Mouse (Mus musculus) myocyte (in vitro differentiated cells): ENCODE results near the gene Mettl27. TPM values are rescaled to one million over a fixed set of nuclear protein-coding genes. Genes with fewer than 3 reads are reported as not detected.

ENCODE experiments used
- H3K27me3 ChIP-seq: one replicate; pipeline ENCODE4 v1.6.1; 2011; ENCODE audit not compliant: control insufficient read depth, insufficient read depth, insufficient read length
- H3K36me3 ChIP-seq: one replicate; pipeline ENCODE4 v1.6.1; 2011; ENCODE audit not compliant: control insufficient read depth, insufficient read depth
- H3K4me2 ChIP-seq: one replicate; pipeline ENCODE4 v1.6.1; 2011; ENCODE audit warnings: low read depth, control low read depth
- H3K4me3 ChIP-seq: one replicate; pipeline ENCODE4 v1.5.1; 2011; ENCODE audit warnings: mild to moderate bottlenecking, control low read depth, moderate library complexity
- H3K79me2 ChIP-seq: one replicate; pipeline ENCODE4 v1.6.1; 2011; ENCODE audit not compliant: control insufficient read depth, insufficient read depth
- H3ac ChIP-seq: one replicate; pipeline ENCODE4 v1.6.1; 2011; ENCODE audit not compliant: control insufficient read depth, insufficient read length
- CEBPB ChIP-seq: IDR thresholded peaks from 2 replicates; pipeline ENCODE4 v1.6.1; 2011; ENCODE audit warnings: mild to moderate bottlenecking, moderate library complexity; ENCODE audit not compliant: poor library complexity, insufficient read depth, severe bottlenecking
- E2F4 ChIP-seq: IDR thresholded peaks from one replicate; pipeline ENCODE4 v1.6.1; 2011; ENCODE audit warnings: mild to moderate bottlenecking, control low read depth, moderate library complexity; ENCODE audit not compliant: insufficient read depth
- MAX ChIP-seq: IDR thresholded peaks from one replicate; pipeline ENCODE4 v1.6.1; 2011; ENCODE audit warnings: low read depth, mild to moderate bottlenecking, control low read depth
- MYOD1 ChIP-seq, 3 experiments: IDR thresholded peaks; one replicate each; pipeline ENCODE4 v1.6.1; 2011; ENCODE audit warnings: control low read depth in 2 of 3, low read depth in 2 of 3, mild to moderate bottlenecking in 2 of 3, moderate library complexity in 1 of 3; ENCODE audit not compliant: insufficient read length in 2 of 3, control insufficient read depth in 1 of 3
- MYOG ChIP-seq, 3 experiments: IDR thresholded peaks; one replicate each; pipeline ENCODE4 v1.6.1; 2011; ENCODE audit warnings: control low read depth in 2 of 3, low read depth in 2 of 3, mild to moderate bottlenecking in 2 of 3; ENCODE audit not compliant: insufficient read length in 2 of 3, control insufficient read depth in 1 of 3, insufficient read depth in 1 of 3
- POLR2A ChIP-seq: IDR thresholded peaks from one replicate; pipeline ENCODE4 v1.6.1; 2011; ENCODE audit warnings: low read depth, mild to moderate bottlenecking, control low read depth, moderate library complexity; ENCODE audit not compliant: insufficient read length
- POLR2AphosphoS2 ChIP-seq: IDR thresholded peaks from one replicate; pipeline ENCODE4 v1.6.1; 2011; ENCODE audit warnings: low read depth, control low read depth; ENCODE audit not compliant: insufficient read length
- REST ChIP-seq: IDR thresholded peaks from one replicate; pipeline ENCODE4 v1.6.1; 2011; ENCODE audit warnings: mild to moderate bottlenecking, control low read depth, moderate library complexity; ENCODE audit not compliant: insufficient read depth, insufficient read length
- SRF ChIP-seq: IDR thresholded peaks from one replicate; pipeline ENCODE4 v1.6.1; 2011; ENCODE audit warnings: low read depth; ENCODE audit not compliant: control insufficient read depth, insufficient read length
- TCF12 ChIP-seq: IDR thresholded peaks from one replicate; pipeline ENCODE4 v1.6.1; 2011; ENCODE audit warnings: mild to moderate bottlenecking, control low read depth; ENCODE audit not compliant: poor library complexity, insufficient read depth, severe bottlenecking
- TCF3 ChIP-seq: IDR thresholded peaks from one replicate; pipeline ENCODE4 v1.6.1; 2011; ENCODE audit warnings: low read depth, control low read depth; ENCODE audit not compliant: insufficient read length
- USF1 ChIP-seq: IDR thresholded peaks from one replicate; pipeline ENCODE4 v1.6.1; 2011; ENCODE audit warnings: low read depth, mild to moderate bottlenecking, control low read depth, moderate library complexity
- polyA plus RNA-seq: library from polyadenylated mRNA; unstranded; fragments of >200 nt; fragmentation: generic; extraction: Trizol; gene quantifications from one replicate; pipeline ENCODE4 v1.2.1, GENCODE M21; 2012; ENCODE audit warnings: missing spikeins

Gene Mettl27
- polyA plus RNA-seq, 1 experiment = 9.1 TPM

DNA sequence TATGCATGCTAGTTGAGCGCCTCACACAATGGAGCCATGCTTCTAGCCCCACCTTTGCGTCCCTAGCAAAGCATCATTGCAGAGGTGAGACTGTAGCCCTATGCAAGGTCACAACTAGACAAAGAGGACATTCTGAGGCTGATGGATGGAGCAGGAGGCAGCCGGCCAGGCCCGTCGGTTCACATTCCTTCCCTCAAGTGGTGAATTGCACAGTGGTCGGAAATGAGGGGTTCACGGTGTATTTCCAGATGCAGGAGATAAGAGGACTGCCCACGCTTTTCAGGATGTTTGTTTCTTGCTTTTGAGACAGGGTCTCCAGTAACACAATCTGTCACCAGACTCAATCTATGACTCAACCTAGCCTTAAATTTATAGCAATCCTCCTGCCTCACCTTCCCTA, 38.5 kb downstream of the Mettl27 start:
- H3K4me2 ChIP-seq = no peak overlapping the region
- H3K4me3 ChIP-seq = no peak overlapping the region
- TF ChIP-seq TCF12 = no peak
- H3K27me3 ChIP-seq = peaks cover 21% of the 10 kb centered on the region
- H3ac ChIP-seq = no peak overlapping the region
- no peaks in the 10 kb centered on the region for H3K36me3 ChIP-seq
- H3K79me2 ChIP-seq = no peaks in the 10 kb centered on the region

DNA sequence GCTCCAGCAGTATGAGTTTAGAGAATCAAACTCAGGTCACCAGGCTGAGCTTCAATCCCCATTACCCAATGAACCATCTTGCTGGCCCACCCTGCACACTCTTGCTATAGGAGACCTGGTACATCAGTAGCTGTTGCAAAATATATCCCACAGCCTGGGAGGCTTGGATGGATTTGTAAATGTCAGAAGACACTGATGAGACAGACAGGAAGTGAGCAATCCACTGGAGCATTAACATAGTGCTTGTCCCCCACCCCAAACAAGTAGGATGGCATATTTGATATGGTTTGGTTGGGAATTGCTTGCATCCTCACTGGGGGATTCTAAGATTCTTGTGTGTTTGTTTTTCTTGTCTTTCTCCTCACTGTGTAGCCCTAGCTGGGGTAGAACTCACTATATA, 40.9 kb downstream of the Mettl27 start:
- no peak overlapping the region for H3K4me2 ChIP-seq
- no peaks in the 10 kb centered on the region for H3K79me2 ChIP-seq
- H3K36me3 ChIP-seq = no peaks in the 10 kb centered on the region
- peaks cover 17% of the 10 kb centered on the region for H3K27me3 ChIP-seq
- no peak overlapping the region for H3ac ChIP-seq
- no peak overlapping the region for H3K4me3 ChIP-seq
- TF ChIP-seq E2F4 (no peak), REST (no peak), TCF12 (no peak), CEBPB (no peak), SRF (no peak), POLR2A (no peak), POLR2AphosphoS2 (no peak), MYOD1 (IDR thresholded peaks at IDR 0.05; ENCODE audit: control insufficient read depth in 1 of 3, insufficient read length in 2 of 3, low read depth in 2 of 3) (no peak), TCF3 (no peak), MAX (no peak), MYOG (IDR thresholded peaks at IDR 0.05; ENCODE audit: control insufficient read depth in 1 of 3, insufficient read depth in 1 of 3, insufficient read length in 2 of 3, low read depth in 2 of 3) (no peak), USF1 (no peak)

DNA sequence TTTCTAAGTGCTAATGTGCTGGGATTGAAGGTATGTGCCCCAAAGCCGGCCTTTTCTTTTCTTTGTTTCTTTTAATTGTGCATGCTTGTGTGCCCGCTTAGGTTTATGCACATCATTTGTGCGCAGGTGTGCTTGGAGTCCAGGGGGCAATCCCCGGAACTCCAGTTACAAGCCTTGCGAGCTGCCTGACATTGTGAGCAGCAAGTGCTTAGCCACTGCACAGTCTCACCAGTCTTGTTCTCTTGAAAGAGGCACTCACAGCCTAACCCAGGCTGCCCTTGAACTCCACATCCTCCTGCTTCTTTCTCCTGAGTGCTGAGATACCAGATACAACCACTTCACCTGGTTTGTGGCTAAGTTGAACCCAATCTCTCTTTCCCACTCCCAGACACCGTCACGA, 41.4 kb downstream of the Mettl27 start:
- Histone ChIP-seq H3ac (no peak overlapping the region), H3K4me3 (no peak overlapping the region), H3K79me2 (no peaks in the 10 kb centered on the region), H3K4me2 (no peak overlapping the region), H3K36me3 (no peaks in the 10 kb centered on the region), H3K27me3 (peaks cover 14% of the 10 kb centered on the region)
- TF ChIP-seq TCF12 (no peak), POLR2AphosphoS2 (no peak), MAX (no peak), MYOD1 (IDR thresholded peaks at IDR 0.05; ENCODE audit: control insufficient read depth in 1 of 3, insufficient read length in 2 of 3, low read depth in 2 of 3) (no peak), TCF3 (no peak), MYOG (IDR thresholded peaks at IDR 0.05; ENCODE audit: control insufficient read depth in 1 of 3, insufficient read depth in 1 of 3, insufficient read length in 2 of 3, low read depth in 2 of 3) (no peak), POLR2A (no peak), REST (no peak), USF1 (no peak), SRF (no peak), E2F4 (no peak), CEBPB (no peak)

DNA sequence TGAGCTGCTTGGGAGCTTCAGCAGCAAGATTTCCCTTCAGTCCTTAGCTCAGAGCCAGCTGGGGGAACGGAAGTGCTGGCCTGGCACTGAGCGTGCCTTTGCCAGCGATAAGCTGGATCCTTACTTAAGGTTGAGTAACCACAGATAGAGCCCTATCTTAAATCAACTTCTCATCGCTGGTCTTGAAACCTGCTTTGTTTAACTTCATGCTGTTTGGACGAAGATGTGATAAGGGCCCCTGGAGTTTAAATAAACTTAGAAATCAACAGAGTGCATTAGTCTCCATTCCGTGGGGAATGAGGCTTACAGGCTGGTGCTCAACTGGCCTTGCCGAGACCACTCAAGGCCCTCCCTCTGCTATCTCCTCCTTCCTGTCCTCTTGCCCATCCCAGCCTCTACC, 42.1 kb downstream of the Mettl27 start:
- Histone ChIP-seq H3K27me3 (peaks cover 8% of the 10 kb centered on the region), H3K79me2 (no peaks in the 10 kb centered on the region), H3ac (no peak overlapping the region), H3K4me2 (no peak overlapping the region), H3K36me3 (no peaks in the 10 kb centered on the region), H3K4me3 (no peak overlapping the region)
- no peak for TF ChIP-seq MYOG (IDR thresholded peaks at IDR 0.05; ENCODE audit: control insufficient read depth in 1 of 3, insufficient read depth in 1 of 3, insufficient read length in 2 of 3, low read depth in 2 of 3)

DNA sequence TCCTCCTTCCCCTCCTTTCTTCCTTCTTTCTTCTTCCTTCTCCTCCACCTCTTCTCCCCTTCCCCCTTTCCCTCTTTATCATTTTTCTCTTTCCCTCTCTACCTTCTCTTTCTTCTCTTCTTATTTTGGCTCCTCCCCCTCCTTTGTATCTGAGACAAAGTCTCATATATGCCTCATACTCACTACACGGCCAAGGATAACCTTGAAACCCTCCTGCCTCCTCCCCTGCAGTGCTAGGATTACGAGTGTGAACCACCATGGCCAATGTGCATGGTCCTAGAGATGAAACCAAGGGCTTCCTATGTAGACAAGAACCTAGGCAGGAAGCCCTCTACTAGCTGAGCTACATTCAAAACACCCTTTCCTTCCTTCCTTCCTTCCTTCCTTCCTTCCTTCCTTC, 42.8 kb downstream of the Mettl27 start:
- TF ChIP-seq SRF (no peak), REST (no peak), E2F4 (no peak), CEBPB (no peak), MYOG (IDR thresholded peaks at IDR 0.05; ENCODE audit: control insufficient read depth in 1 of 3, insufficient read depth in 1 of 3, insufficient read length in 2 of 3, low read depth in 2 of 3) (no peak), TCF12 (no peak), POLR2A (no peak), TCF3 (no peak), POLR2AphosphoS2 (no peak), MAX (no peak), USF1 (no peak), MYOD1 (IDR thresholded peaks at IDR 0.05; ENCODE audit: control insufficient read depth in 1 of 3, insufficient read length in 2 of 3, low read depth in 2 of 3) (no peak)
- Histone ChIP-seq H3K79me2 (no peaks in the 10 kb centered on the region), H3K27me3 (peaks cover 5% of the 10 kb centered on the region), H3K36me3 (no peaks in the 10 kb centered on the region), H3K4me3 (no peak overlapping the region), H3K4me2 (no peak overlapping the region), H3ac (no peak overlapping the region)
